34 mouse cellular contexts compared by ENCODE assay signal in the genomic region with DNA sequence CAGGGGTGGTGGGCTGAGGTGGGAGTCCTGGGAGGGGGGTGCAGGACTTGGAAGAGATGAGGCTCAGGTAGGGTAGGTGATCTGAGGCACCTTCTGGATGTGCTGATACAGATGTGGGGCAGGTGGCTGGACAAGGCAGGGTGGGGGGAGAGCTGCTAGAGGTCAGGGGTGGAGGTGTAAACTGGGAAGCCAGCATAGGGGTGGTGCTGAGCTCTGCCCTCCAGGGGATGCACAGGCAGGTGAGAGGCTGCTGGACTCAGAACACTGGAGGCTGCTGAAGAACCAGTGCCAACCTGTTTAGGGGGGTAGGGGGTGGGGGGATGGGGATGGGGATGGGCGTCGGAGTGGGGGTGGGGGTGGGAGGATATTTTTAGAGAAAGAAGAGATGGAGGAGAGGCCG. TPM values are rescaled to one million over a fixed set of nuclear protein-coding genes. Genes with fewer than 3 reads are reported as not detected.
"Had no signal": no experiment of that assay in that cellular context is flagged by ENCODE, and none has a peak within 500 bp of the region (broad histone marks: within the 10 kb centered on the region; RNA-seq: fewer than 3 reads in every experiment).

No protein-coding gene starts in this region.

- ATAC-seq: hindbrain, embryonic 16.5 days; hindbrain, postnatal 0 days; inflammation-experienced regulatory T-cells, adult 6 months; intestine, embryonic 15.5 days; intestine, embryonic 16.5 days; intestine, postnatal 0 days had no signal

- DNase-seq: heart, postnatal 10 days; heart, postnatal 14 days; heart, postnatal 36 days; heart, postnatal 4 days; kidney, adult 11 months; kidney, adult 18-20 months; kidney, adult 2 months; kidney, adult 8-10 months; kidney, adult 9 months; kidney, postnatal 10 days; kidney, postnatal 14 days; kidney, postnatal 25 days; kidney, postnatal 36 days; kidney, postnatal 4 days; layer of hippocampus, adult 9-11 months; layer of hippocampus, postnatal 36 days had no signal

- H3K9ac ChIP-seq: heart, embryonic 12.5 days; heart, embryonic 13.5 days; heart, embryonic 15.5 days; hindbrain, embryonic 12.5 days; hindbrain, embryonic 13.5 days; hindbrain, embryonic 15.5 days; intestine, embryonic 15.5 days; kidney, embryonic 15.5 days had no signal

- H3K4me2 ChIP-seq: heart, embryonic 11.5 days; heart, embryonic 12.5 days; heart, embryonic 13.5 days; heart, embryonic 15.5 days; hindbrain, embryonic 12.5 days; hindbrain, embryonic 13.5 days; hindbrain, embryonic 15.5 days; intestine, embryonic 15.5 days; kidney, embryonic 15.5 days had no signal

- H3K27ac ChIP-seq: heart, embryonic 13.5 days; heart, embryonic 15.5 days; hindbrain, embryonic 10.5 days; hindbrain, embryonic 12.5 days; hindbrain, embryonic 13.5 days; hindbrain, embryonic 15.5 days; hindbrain, postnatal 0 days; intestine, embryonic 15.5 days; kidney, embryonic 15.5 days; kidney, postnatal 0 days; layer of hippocampus, adult 2 months; left cerebral cortex, adult 2 months had no signal

- H3K4me3 ChIP-seq: heart, embryonic 12.5 days; heart, embryonic 13.5 days; heart, embryonic 15.5 days; hindbrain, embryonic 10.5 days; hindbrain, embryonic 12.5 days; hindbrain, embryonic 13.5 days; hindbrain, embryonic 15.5 days; intestine, embryonic 15.5 days; kidney, embryonic 15.5 days; layer of hippocampus, adult 2 months; left cerebral cortex, adult 2 months had no signal

- H3K36me3 ChIP-seq: heart, embryonic 12.5 days; heart, embryonic 13.5 days; heart, embryonic 15.5 days; hindbrain, embryonic 10.5 days; hindbrain, embryonic 12.5 days; hindbrain, embryonic 13.5 days; hindbrain, embryonic 15.5 days; intestine, embryonic 15.5 days; kidney, embryonic 15.5 days had no signal

- H3K9me3 ChIP-seq: heart, embryonic 13.5 days; heart, embryonic 15.5 days; hindbrain, embryonic 10.5 days; hindbrain, embryonic 12.5 days; hindbrain, embryonic 13.5 days; hindbrain, embryonic 15.5 days; intestine, embryonic 15.5 days; kidney, embryonic 15.5 days had no signal

RNA-seq across cellular contexts. Expression of gene Kctd15, which starts 14.2 kb away (rescaled TPM):
- polyA plus RNA-seq: inflammation-experienced regulatory T-cells, adult 6 months had no signal
